Mouse (Mus musculus) heart, adult 2 months (tissue): ENCODE measurements around the gene Mok. TPM values are rescaled to one million over a fixed set of nuclear protein-coding genes. Genes with fewer than 3 reads are reported as not detected.

ENCODE experiments used
- DNase-seq, 2 experiments: peaks; one replicate each; pipeline ENCODE4 v3.0.0; 2021
- H3K27ac ChIP-seq: fragments of 200-600 bp; 2 replicates; pipeline ENCODE4 v1.8.1; 2022
- H3K27me3 ChIP-seq: fragments of 200-500 bp; 2 replicates; pipeline ENCODE4 v1.6.1; 2012; ENCODE audit warnings: mild to moderate bottlenecking, low read length, inconsistent platforms, mixed read lengths; ENCODE audit not compliant: control insufficient read depth, insufficient read depth
- H3K36me3 ChIP-seq: fragments of 200-500 bp; 2 replicates; pipeline ENCODE4 v1.6.1; 2012; ENCODE audit warnings: low read length, inconsistent platforms; ENCODE audit not compliant: control insufficient read depth, insufficient read depth
- H3K4me1 ChIP-seq: fragments of 200-500 bp; 2 replicates; pipeline ENCODE4 v1.6.1; 2011; ENCODE audit warnings: low read length; ENCODE audit not compliant: control insufficient read depth, insufficient read depth
- H3K4me3 ChIP-seq: fragments of 200-600 bp; 2 replicates; pipeline ENCODE4 v1.8.1; 2022
- H3K79me2 ChIP-seq: fragments of 200-500 bp; replicated peaks from 2 replicates; pipeline ENCODE4 v1.6.1; 2012; ENCODE audit warnings: mild to moderate bottlenecking, inconsistent platforms, low read length, moderate library complexity, mixed read lengths; ENCODE audit not compliant: control insufficient read depth, insufficient read depth
- H3K9ac ChIP-seq: fragments of 200-500 bp; 2 replicates; pipeline ENCODE4 v1.6.1; 2012; ENCODE audit warnings: low read depth, mild to moderate bottlenecking, control low read depth, inconsistent platforms, low read length, mixed read lengths
- CTCF ChIP-seq: fragments of 200-600 bp; IDR thresholded peaks from 2 replicates; pipeline ENCODE4 v1.8.1; 2022; ENCODE audit warnings: antibody characterized with exemption, mild to moderate bottlenecking, moderate library complexity
- EP300 ChIP-seq: fragments of 200-500 bp; IDR thresholded peaks from 2 replicates; pipeline ENCODE4 v1.6.1; 2011; ENCODE audit warnings: low read depth, low read length, control low read depth; ENCODE audit not compliant: insufficient read depth
- POLR2A ChIP-seq: fragments of 200-500 bp; IDR thresholded peaks from 2 replicates; pipeline ENCODE4 v1.6.1; 2011; ENCODE audit warnings: mild to moderate bottlenecking, low read depth, low read length, control low read depth; ENCODE audit not compliant: insufficient read depth
- WGBS: fragments of 180-500 bp; shearing (Covaris S2); methylation state at CpG from one replicate; pipeline ENCODE4 v1.1.7; 2018; 5-methylcytosine and 5-hydroxymethylcytosine counted together
- intact Hi-C: fragments of 180-260 bp; cut with DNase I; formaldehyde crosslinking; loops from one replicate; pipeline ENCODE4 v1.15.1; 2025
- polyA plus RNA-seq: library from polyadenylated mRNA; depleted of rRNA; stranded (reverse); fragments of >200 nt; gene quantifications from 2 replicates; pipeline ENCODE4 v1.2.3, GENCODE M21; 2012
- total RNA-seq, 2 experiments: library from RNA; stranded (reverse); gene quantifications; 2 replicates each; pipeline ENCODE4 v1.2.3; 2021

The Mok gene
- total and polyA plus RNA-seq, 3 experiments: 0.36 to 1.1 (median 0.86) TPM

DNA sequence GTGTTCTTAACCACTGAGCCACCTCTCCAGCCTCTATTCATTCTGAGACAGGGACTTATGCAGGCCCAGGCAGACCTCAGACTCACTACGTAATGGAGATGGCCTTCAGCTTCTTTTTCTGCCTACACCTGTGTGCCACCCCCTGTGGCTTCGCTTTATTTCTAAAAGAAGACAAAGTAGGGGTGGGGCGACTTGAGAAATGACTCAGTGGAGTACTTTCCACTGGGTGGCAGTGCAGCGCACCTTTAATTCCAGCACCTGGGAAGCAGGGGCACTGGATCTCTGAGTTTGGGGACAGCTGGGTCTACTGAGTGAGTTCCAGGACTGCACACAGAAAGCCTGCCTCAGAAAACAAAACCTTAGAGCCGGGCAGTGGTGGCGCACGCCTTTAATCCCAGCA is 41.6 kb upstream of the Mok start:
- Histone ChIP-seq H3K27ac (no peak overlapping the region), H3K4me3 (no peak overlapping the region), H3K27me3 (no peaks in the 10 kb centered on the region), H3K36me3 (no peaks in the 10 kb centered on the region), H3K79me2 (no peaks in the 10 kb centered on the region), H3K9ac (no peak overlapping the region), H3K4me1 (no peaks in the 10 kb centered on the region)
- intact Hi-C loops: no loop called here
- no peak for DNase-seq
- TF ChIP-seq EP300 (no peak), CTCF (peak; percentile 35)
- 91% methylated on average over 7 of the region's 7 CpGs for WGBS

DNA sequence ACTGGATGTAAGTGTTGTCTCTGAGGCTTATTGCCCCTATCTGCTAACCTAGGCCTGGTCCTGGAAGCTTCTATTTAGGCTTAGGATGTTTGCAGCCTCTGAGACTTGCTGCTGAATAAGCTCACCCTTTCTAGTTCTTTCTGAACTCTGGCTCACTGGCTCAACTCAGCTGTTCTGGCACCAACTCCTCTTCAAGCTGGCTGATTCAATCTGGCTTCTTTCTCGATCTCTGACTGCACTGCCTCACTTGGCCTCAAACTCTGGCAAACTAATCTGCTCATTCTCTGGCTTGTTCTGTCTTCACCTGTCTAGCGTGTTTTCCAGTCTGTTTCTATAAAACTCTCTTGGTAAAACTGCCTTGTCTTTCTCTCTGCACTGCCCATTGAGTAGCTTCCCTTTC is 34.6 kb upstream of the Mok start:
- WGBS: 69% methylated on average over 2 of the region's 2 CpGs
- intact Hi-C loops: no loop called here
- Histone ChIP-seq H3K36me3 (no peaks in the 10 kb centered on the region), H3K4me3 (no peak overlapping the region), H3K79me2 (no peaks in the 10 kb centered on the region), H3K4me1 (no peaks in the 10 kb centered on the region), H3K9ac (no peak overlapping the region), H3K27ac (no peak overlapping the region), H3K27me3 (no peaks in the 10 kb centered on the region)
- DNase-seq: no peak
- no peak for TF ChIP-seq POLR2A
- TF ChIP-seq CTCF: no peak
- no peak for TF ChIP-seq EP300

DNA sequence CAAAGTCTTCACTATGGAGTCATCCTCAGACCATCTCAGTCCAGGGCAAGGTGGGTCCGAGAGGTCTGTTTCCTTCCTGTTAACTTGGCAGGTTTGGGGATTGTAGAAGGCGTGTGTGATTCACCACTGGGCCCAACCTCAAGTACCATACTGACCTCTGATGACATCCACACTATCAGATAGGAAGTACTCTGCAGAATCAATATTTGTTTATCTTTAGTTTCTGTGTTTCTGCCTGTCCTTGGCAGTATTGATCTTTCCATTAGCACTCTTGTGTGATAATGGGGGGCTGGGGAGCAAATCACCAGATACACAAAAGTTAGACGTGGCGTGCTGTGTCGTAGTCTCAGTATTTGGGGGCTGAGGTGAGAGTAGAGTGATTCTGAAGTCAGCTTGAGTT is 30.5 kb upstream of the Mok start:
- Histone ChIP-seq H3K27me3 (no peaks in the 10 kb centered on the region), H3K27ac (no peak overlapping the region), H3K9ac (no peak overlapping the region), H3K4me1 (no peaks in the 10 kb centered on the region), H3K36me3 (no peaks in the 10 kb centered on the region), H3K79me2 (no peaks in the 10 kb centered on the region), H3K4me3 (no peak overlapping the region)
- intact Hi-C loops: no loop called here
- DNase-seq: no peak
- TF ChIP-seq POLR2A (no peak), CTCF (no peak), EP300 (no peak)
- 79% methylated on average over 5 of the region's 5 CpGs for WGBS

DNA sequence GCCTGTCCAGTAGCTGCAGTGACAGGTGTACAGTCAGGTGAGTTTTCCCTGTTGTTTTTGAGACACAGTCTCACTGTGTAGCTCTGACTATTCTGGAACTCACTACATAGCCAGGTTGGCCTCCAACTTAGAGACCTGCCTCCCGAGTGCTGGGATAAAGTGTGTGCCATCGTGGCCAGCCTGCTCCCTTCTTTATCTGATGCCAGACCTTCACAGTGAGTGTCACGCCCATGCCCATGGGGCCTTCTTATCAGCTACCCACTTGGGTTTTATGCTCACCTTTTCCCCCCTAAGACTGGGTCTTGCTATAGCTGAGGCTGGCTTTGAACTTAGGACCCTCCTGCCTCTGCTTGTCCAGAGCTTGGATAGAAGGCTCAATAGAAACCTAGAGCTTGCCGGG is 29.4 kb upstream of the Mok start:
- intact Hi-C loops: no loop called here
- TF ChIP-seq EP300 (no peak), CTCF (no peak), POLR2A (no peak)

DNA sequence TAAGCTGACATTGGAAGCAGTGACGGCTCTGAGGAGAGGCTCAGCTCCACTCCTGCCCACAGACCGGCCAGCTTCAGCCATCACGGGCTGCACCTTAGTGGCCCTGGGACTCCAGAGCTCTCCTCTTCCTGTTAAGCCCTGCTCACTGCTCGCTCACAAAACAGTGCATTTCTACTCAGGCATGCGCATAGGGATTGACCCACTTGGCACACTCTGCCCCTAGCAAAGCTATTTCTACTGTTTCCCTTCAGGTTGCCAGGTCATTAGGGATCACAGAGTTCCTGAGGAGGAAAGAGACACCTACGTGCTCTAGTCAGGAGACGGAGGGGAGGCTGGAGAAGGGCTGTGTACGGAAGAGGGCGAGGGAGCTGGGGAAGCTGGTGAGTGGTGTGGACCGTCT is 25.2 kb upstream of the Mok start:
- no peaks in the 10 kb centered on the region for H3K36me3 ChIP-seq
- 87% methylated on average over 10 of the region's 10 CpGs for WGBS
- intact Hi-C loops: no loop called here

More for the DNA sequence above, 29.4 kb upstream of the Mok start:
- Histone ChIP-seq H3K27ac (no peak overlapping the region), H3K36me3 (no peaks in the 10 kb centered on the region), H3K79me2 (no peaks in the 10 kb centered on the region), H3K4me1 (no peaks in the 10 kb centered on the region), H3K9ac (no peak overlapping the region), H3K27me3 (no peaks in the 10 kb centered on the region), H3K4me3 (no peak overlapping the region)
- WGBS: 80% methylated on average over 4 of the region's 4 CpGs
- DNase-seq: no peak

DNA sequence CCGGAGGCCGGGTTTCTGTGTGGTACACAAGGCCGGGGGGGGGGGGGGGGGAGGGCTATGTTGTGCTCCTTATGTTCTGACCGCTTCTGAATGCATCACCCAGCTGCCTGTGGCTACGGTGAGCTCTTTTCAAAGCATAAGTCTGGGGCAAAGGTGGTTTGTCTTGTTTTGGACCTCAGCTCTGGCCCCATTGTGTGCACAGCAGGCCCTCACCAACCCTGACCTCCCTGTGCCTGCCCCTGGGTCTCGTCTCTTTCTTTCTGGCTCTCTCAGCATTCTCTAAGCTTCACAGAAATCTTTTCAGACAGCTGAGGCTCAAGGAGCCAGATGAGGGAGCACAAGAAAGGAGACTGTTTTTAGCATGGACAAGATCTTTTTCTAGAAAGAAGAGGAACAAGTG is 24.8 kb upstream of the Mok start:
- Histone ChIP-seq H3K4me1 (no peaks in the 10 kb centered on the region), H3K36me3 (no peaks in the 10 kb centered on the region), H3K4me3 (no peak overlapping the region), H3K79me2 (no peaks in the 10 kb centered on the region), H3K27ac (no peak overlapping the region), H3K9ac (no peak overlapping the region), H3K27me3 (no peaks in the 10 kb centered on the region)
- 73% methylated on average over 6 of the region's 6 CpGs for WGBS
- intact Hi-C loops: no loop called here
- DNase-seq: no peak
- no peak for TF ChIP-seq EP300
- TF ChIP-seq POLR2A: no peak
- no peak for TF ChIP-seq CTCF

More for the DNA sequence above, 25.2 kb upstream of the Mok start:
- Histone ChIP-seq H3K9ac (no peak overlapping the region), H3K4me1 (no peaks in the 10 kb centered on the region), H3K4me3 (no peak overlapping the region), H3K27me3 (no peaks in the 10 kb centered on the region), H3K79me2 (no peaks in the 10 kb centered on the region), H3K27ac (no peak overlapping the region)
- DNase-seq: no peak
- TF ChIP-seq CTCF (no peak), EP300 (no peak), POLR2A (no peak)
